ENCODE assay signal across 20 mouse cellular contexts in the genomic region with DNA sequence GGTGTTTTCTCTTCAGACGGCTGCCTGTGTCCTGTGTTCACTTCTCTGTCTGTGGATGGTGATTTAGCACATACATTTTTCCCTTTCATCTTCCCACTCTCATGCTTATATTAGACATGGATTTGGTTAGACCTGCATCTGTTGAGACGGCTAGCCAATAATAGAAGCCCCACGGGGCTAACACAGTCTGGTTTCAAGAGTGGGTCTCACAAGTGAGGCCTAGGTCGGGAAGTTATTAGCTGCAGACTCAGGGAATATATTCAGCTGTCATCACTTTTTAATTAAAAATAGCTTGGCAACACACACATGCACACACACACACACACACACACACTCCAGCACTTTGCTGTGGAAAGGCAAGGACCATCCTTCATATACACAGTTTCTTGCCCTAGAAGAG.
A peak's percentile ranks its signal among the peaks of the same experiment; 100 is the strongest.
DNase-seq lines count a peak whose midpoint lies in the region; ATAC-seq and TF ChIP-seq lines count a peak whose summit lies in the region.
"Had no signal": no experiment of that assay in that cellular context is flagged by ENCODE, and none has a peak within 500 bp of the region (broad histone marks: within the 10 kb centered on the region; RNA-seq: fewer than 3 reads in every experiment).

No protein-coding gene starts in this region.

- intact Hi-C loops in gastrocnemius, adult 2 months (cut with DNase I): loop anchor here (5.0 kb wide), 1 partner anchor 42 kb away; no protein-coding TSS in a partner anchor

- H3K4me1 ChIP-seq in neural tube, embryonic 13.5 days (replicated peaks): peaks cover 54% of the 10 kb centered on the region
- peaks cover 50% of the 10 kb centered on the region for H3K4me1 ChIP-seq in midbrain, embryonic 13.5 days (replicated peaks)
- no peaks in the 10 kb centered on the region for H3K4me1 ChIP-seq in intestine, postnatal 0 days (replicated peaks; ENCODE audit: control insufficient read depth, insufficient read depth, low read length)

- no peak for ATAC-seq in neural tube, embryonic 13.5 days (ENCODE audit: low read depth)
- ATAC-seq in midbrain, embryonic 13.5 days: no peak
- no peak for ATAC-seq in intestine, postnatal 0 days

- H3K36me3 ChIP-seq in neural tube, embryonic 13.5 days: no peaks in the 10 kb centered on the region
- no peaks in the 10 kb centered on the region for H3K36me3 ChIP-seq in midbrain, embryonic 13.5 days
- no peaks in the 10 kb centered on the region for H3K36me3 ChIP-seq in intestine, postnatal 0 days (ENCODE audit: control insufficient read depth, insufficient read depth)
- H3K36me3 ChIP-seq: forebrain, embryonic 12.5 days; limb, embryonic 13.5 days; stomach, embryonic 15.5 days had no signal

- no peak overlapping the region for H3K4me3 ChIP-seq in gastrocnemius, adult 2 months
- H3K4me3 ChIP-seq in neural tube, embryonic 13.5 days: no peak overlapping the region
- H3K4me3 ChIP-seq in midbrain, embryonic 13.5 days (replicated peaks): no peak overlapping the region
- no peak overlapping the region for H3K4me3 ChIP-seq in intestine, postnatal 0 days (ENCODE audit: low read depth, low read length)
- H3K4me3 ChIP-seq: forebrain, embryonic 12.5 days; limb, embryonic 13.5 days; stomach, embryonic 15.5 days had no signal

- no peak for DNase-seq in gastrocnemius, adult 2 months
- DNase-seq in gastrocnemius, postnatal 10 days: no peak
- no peak for DNase-seq in neural tube, embryonic 10.5 days (ENCODE audit: extremely low spot score, low spot score)
- DNase-seq in ovary, postnatal 10 days (ENCODE audit: low spot score): no peak
- DNase-seq in cerebellum, adult 11-12 months: no peak
- DNase-seq: adrenal gland, adult 2 months; cerebellum, adult 2 months; embryo, embryonic 11 days; gastrocnemius, postnatal 25 days; kidney, adult 18-20 months; kidney, postnatal 4 days; layer of hippocampus, postnatal 36 days; lung, adult 2 months; thymus, postnatal 25 days had no signal

- no peak overlapping the region for H3K9ac ChIP-seq in neural tube, embryonic 13.5 days
- no peak overlapping the region for H3K9ac ChIP-seq in midbrain, embryonic 13.5 days (replicated peaks)
- H3K9ac ChIP-seq in intestine, postnatal 0 days (ENCODE audit: low read depth, low read length): no peak overlapping the region
- H3K9ac ChIP-seq: forebrain, embryonic 12.5 days; limb, embryonic 13.5 days; stomach, embryonic 15.5 days had no signal

- H3K4me2 ChIP-seq in neural tube, embryonic 13.5 days: no peak overlapping the region
- H3K4me2 ChIP-seq in midbrain, embryonic 13.5 days (replicated peaks): no peak overlapping the region
- H3K4me2 ChIP-seq in intestine, postnatal 0 days (replicated peaks; ENCODE audit: low read depth): no peak overlapping the region
- H3K4me2 ChIP-seq: forebrain, embryonic 12.5 days; limb, embryonic 13.5 days; stomach, embryonic 15.5 days had no signal

- H3K27me3 ChIP-seq in neural tube, embryonic 13.5 days: no peaks in the 10 kb centered on the region
- no peaks in the 10 kb centered on the region for H3K27me3 ChIP-seq in midbrain, embryonic 13.5 days
- no peaks in the 10 kb centered on the region for H3K27me3 ChIP-seq in intestine, postnatal 0 days (replicated peaks; ENCODE audit: control insufficient read depth, insufficient read depth, low read length)
- H3K27me3 ChIP-seq: forebrain, embryonic 12.5 days; limb, embryonic 13.5 days; stomach, embryonic 15.5 days had no signal

- peak overlapping the region; percentile 31; the same call in 1 of the 2 replicates for H3K27ac ChIP-seq in gastrocnemius, adult 2 months
- peak overlapping the region; percentile 95; the same call in 1 of the 2 replicates for H3K27ac ChIP-seq in neural tube, embryonic 13.5 days (replicated peaks)
- peak overlapping the region; percentile 99; the same call in 1 of the 2 replicates for H3K27ac ChIP-seq in midbrain, embryonic 13.5 days
- no peak overlapping the region for H3K27ac ChIP-seq in intestine, postnatal 0 days (ENCODE audit: low read depth, low read length)
- H3K27ac ChIP-seq: forebrain, embryonic 12.5 days; limb, embryonic 13.5 days; stomach, embryonic 15.5 days had no signal

- 47% methylated on average over 4 of the region's 4 CpGs for WGBS in neural tube, embryonic 13.5 days
- 60% methylated on average over 4 of the region's 4 CpGs for WGBS in midbrain, embryonic 13.5 days
- WGBS in intestine, postnatal 0 days: 66% methylated on average over 4 of the region's 4 CpGs

- H3K9me3 ChIP-seq in neural tube, embryonic 13.5 days: no peaks in the 10 kb centered on the region
- H3K9me3 ChIP-seq in midbrain, embryonic 13.5 days: no peaks in the 10 kb centered on the region
- no peaks in the 10 kb centered on the region for H3K9me3 ChIP-seq in intestine, postnatal 0 days (ENCODE audit: control insufficient read depth)
- H3K9me3 ChIP-seq: forebrain, embryonic 12.5 days; limb, embryonic 13.5 days; stomach, embryonic 15.5 days had no signal

- TF ChIP-seq CTCF in gastrocnemius, adult 2 months (IDR thresholded peaks at IDR 0.05): no peak
- TF ChIP-seq CTCF in intestine, postnatal 0 days (IDR thresholded peaks at IDR 0.05; ENCODE audit: low read depth): no peak
